Comparison of ENCODE assay signal across 17 mouse cellular contexts in genomic region chr13:20124965-20125364, GRCm38 (mm10). TPM values are rescaled to one million over a fixed set of nuclear protein-coding genes. Genes with fewer than 3 reads are reported as not detected.
DNase-seq lines count a peak whose midpoint lies in the region; ATAC-seq and TF ChIP-seq lines count a peak whose summit lies in the region.
"Had no signal": no experiment of that assay in that cellular context is flagged by ENCODE, and none has a peak within 500 bp of the region (broad histone marks: within the 10 kb centered on the region; RNA-seq: fewer than 3 reads in every experiment).

No protein-coding gene starts in this region.

- H3K27ac ChIP-seq in lung, embryonic 15.5 days: peak overlapping the region; percentile 67
- no peak overlapping the region for H3K27ac ChIP-seq in lung, postnatal 0 days (ENCODE audit: low read length)
- H3K27ac ChIP-seq in intestine, postnatal 0 days (ENCODE audit: low read depth, low read length): peak overlapping the region; percentile 51
- H3K27ac ChIP-seq in stomach, postnatal 0 days (replicated peaks): no peak overlapping the region
- H3K27ac ChIP-seq: heart, embryonic 13.5 days; hindbrain, embryonic 15.5 days; limb, embryonic 10.5 days had no signal

- no peak for ATAC-seq in lung, embryonic 15.5 days (ENCODE audit: borderline replicate concordance, extremely low read depth, low FRiP score, low TSS enrichment)
- ATAC-seq in lung, postnatal 0 days: no peak
- ATAC-seq in granulocyte monocyte progenitor cell, adult 5-6 weeks (replicated peaks; ENCODE audit: poor library complexity, severe bottlenecking): peak; percentile 13; the same call in 1 of the 2 replicates
- ATAC-seq in intestine, postnatal 0 days: peak; percentile 71
- ATAC-seq in stomach, postnatal 0 days (ENCODE audit: low FRiP score, low TSS enrichment): peak; percentile 66; the same call in 1 of the 2 replicates

- H3K9ac ChIP-seq in lung, embryonic 15.5 days: no peak overlapping the region
- H3K9ac ChIP-seq in lung, postnatal 0 days (replicated peaks; ENCODE audit: low read depth): no peak overlapping the region
- H3K9ac ChIP-seq in intestine, postnatal 0 days (ENCODE audit: low read depth, low read length): no peak overlapping the region
- no peak overlapping the region for H3K9ac ChIP-seq in stomach, postnatal 0 days (ENCODE audit: low read length)
- H3K9ac ChIP-seq: heart, embryonic 13.5 days; hindbrain, embryonic 15.5 days had no signal

- peak overlapping the region; percentile 10; the same call in 1 of the 2 replicates for H3K4me2 ChIP-seq in lung, embryonic 15.5 days
- H3K4me2 ChIP-seq in lung, postnatal 0 days (replicated peaks; ENCODE audit: low read depth, low read length): no peak overlapping the region
- peak overlapping the region; percentile 55 for H3K4me2 ChIP-seq in intestine, postnatal 0 days (replicated peaks; ENCODE audit: low read depth)
- H3K4me2 ChIP-seq in stomach, postnatal 0 days (replicated peaks; ENCODE audit: low read depth): peak overlapping the region; percentile 34
- H3K4me2 ChIP-seq: heart, embryonic 13.5 days; hindbrain, embryonic 15.5 days had no signal

- no peaks in the 10 kb centered on the region for H3K27me3 ChIP-seq in lung, embryonic 15.5 days
- no peaks in the 10 kb centered on the region for H3K27me3 ChIP-seq in lung, postnatal 0 days (replicated peaks; ENCODE audit: insufficient read depth, low read length)
- H3K27me3 ChIP-seq in intestine, postnatal 0 days (replicated peaks; ENCODE audit: control insufficient read depth, insufficient read depth, low read length): no peaks in the 10 kb centered on the region
- no peaks in the 10 kb centered on the region for H3K27me3 ChIP-seq in stomach, postnatal 0 days (ENCODE audit: control insufficient read depth, insufficient read depth, low read length)
- H3K27me3 ChIP-seq: heart, embryonic 13.5 days; hindbrain, embryonic 15.5 days had no signal

- peaks cover 64% of the 10 kb centered on the region for H3K4me1 ChIP-seq in lung, embryonic 15.5 days
- peaks cover 5% of the 10 kb centered on the region; the same call in 1 of the 2 replicates for H3K4me1 ChIP-seq in lung, postnatal 0 days (ENCODE audit: insufficient read depth, low read depth, low read length)
- H3K4me1 ChIP-seq in intestine, postnatal 0 days (replicated peaks; ENCODE audit: control insufficient read depth, insufficient read depth, low read length): peaks cover 13% of the 10 kb centered on the region
- H3K4me1 ChIP-seq in stomach, postnatal 0 days (replicated peaks; ENCODE audit: control insufficient read depth, insufficient read depth): no peaks in the 10 kb centered on the region
- H3K4me1 ChIP-seq: hindbrain, embryonic 15.5 days had no signal

- no peak for TF ChIP-seq CTCF in lung, postnatal 0 days (IDR thresholded peaks at IDR 0.05)
- no peak for TF ChIP-seq CTCF in intestine, postnatal 0 days (IDR thresholded peaks at IDR 0.05; ENCODE audit: low read depth)
- TF ChIP-seq CTCF in stomach, postnatal 0 days (IDR thresholded peaks at IDR 0.05; ENCODE audit: low read depth): no peak

- TF ChIP-seq EP300 in lung, postnatal 0 days (IDR thresholded peaks at IDR 0.05): no peak
- TF ChIP-seq EP300 in stomach, postnatal 0 days (optimal IDR thresholded peaks at IDR 0.05): no peak

- no peaks in the 10 kb centered on the region for H3K36me3 ChIP-seq in lung, embryonic 15.5 days
- no peaks in the 10 kb centered on the region for H3K36me3 ChIP-seq in lung, postnatal 0 days (ENCODE audit: insufficient read depth, low read length)
- no peaks in the 10 kb centered on the region for H3K36me3 ChIP-seq in intestine, postnatal 0 days (ENCODE audit: control insufficient read depth, insufficient read depth)
- H3K36me3 ChIP-seq in stomach, postnatal 0 days (ENCODE audit: control insufficient read depth, insufficient read depth, low read length): no peaks in the 10 kb centered on the region
- H3K36me3 ChIP-seq: heart, embryonic 13.5 days; hindbrain, embryonic 15.5 days; limb, embryonic 10.5 days had no signal

- H3K4me3 ChIP-seq in lung, embryonic 15.5 days: no peak overlapping the region
- no peak overlapping the region for H3K4me3 ChIP-seq in lung, postnatal 0 days (ENCODE audit: low read depth, low read length)
- peak overlapping the region; percentile 14; the same call in 1 of the 2 replicates for H3K4me3 ChIP-seq in intestine, postnatal 0 days (ENCODE audit: low read depth, low read length)
- no peak overlapping the region for H3K4me3 ChIP-seq in stomach, postnatal 0 days (ENCODE audit: low read depth, low read length)
- H3K4me3 ChIP-seq: heart, embryonic 13.5 days; hindbrain, embryonic 15.5 days; limb, embryonic 10.5 days; megakaryocyte, embryonic 14.5 days had no signal

- WGBS in lung, embryonic 15.5 days: 45% methylated on average over 7 of the region's 7 CpGs
- WGBS in lung, postnatal 0 days: 50% methylated on average over 7 of the region's 7 CpGs
- WGBS in intestine, postnatal 0 days: 30% methylated on average over 7 of the region's 7 CpGs
- WGBS in stomach, postnatal 0 days: 52% methylated on average over 7 of the region's 7 CpGs

- H3K9me3 ChIP-seq in lung, embryonic 15.5 days: no peaks in the 10 kb centered on the region
- no peaks in the 10 kb centered on the region for H3K9me3 ChIP-seq in lung, postnatal 0 days (ENCODE audit: low read length)
- no peaks in the 10 kb centered on the region for H3K9me3 ChIP-seq in intestine, postnatal 0 days (ENCODE audit: control insufficient read depth)
- H3K9me3 ChIP-seq in stomach, postnatal 0 days (ENCODE audit: control insufficient read depth, low read length): no peaks in the 10 kb centered on the region
- H3K9me3 ChIP-seq: heart, embryonic 13.5 days; hindbrain, embryonic 15.5 days; limb, embryonic 10.5 days; megakaryocyte, embryonic 14.5 days had no signal

- no peak for DNase-seq in lung, postnatal 0 days (ENCODE audit: low spot score)
- no peak for DNase-seq in stomach, postnatal 0 days (ENCODE audit: low spot score)
- no peak for DNase-seq in left cerebral cortex, adult 18-20 months (ENCODE audit: low spot score in 2 of 2)
- no peak for DNase-seq in left cerebral cortex, adult 11 months (ENCODE audit: low spot score)
- DNase-seq: cerebellum, postnatal 14 days; heart, postnatal 36 days; kidney, adult 8-10 months; kidney, postnatal 36 days; layer of hippocampus, postnatal 36 days; thymus, adult 2 months had no signal

RNA-seq across cellular contexts. Expression of gene Elmo1, which starts 34.6 kb away (rescaled TPM):
- polyA plus RNA-seq in lung, embryonic 15.5 days (2015; fragmentation: Nextera tagmentation; extraction: Ambion mirVana): 32.8 and 37.1 TPM in 2 replicates
- polyA plus RNA-seq in lung, postnatal 0 days (2015; fragmentation: Nextera tagmentation; extraction: Ambion mirVana): 20.8 and 21.9 TPM in 2 replicates
- total RNA-seq in granulocyte monocyte progenitor cell, adult 5-6 weeks (2014; fragmentation: Nextera tagmentation): 98.4 and 131 TPM in 2 replicates
- total RNA-seq in granulocyte monocyte progenitor cell, adult 5-6 weeks (2017): 62.1 and 64.0 TPM in 2 replicates
- 8.2 and 8.6 TPM in 2 replicates for polyA plus RNA-seq in intestine, postnatal 0 days (2015; fragmentation: Nextera tagmentation; extraction: Ambion mirVana)
- 4.9 and 5.0 TPM in 2 replicates for polyA plus RNA-seq in stomach, postnatal 0 days (2015; fragmentation: Nextera tagmentation; extraction: Ambion mirVana)
- total RNA-seq in left cerebral cortex, adult 18-20 months (2021): 10 to 100 TPM; 64.7 to 66.4 TPM

Comparison
In these comparisons a context has a peak if more than half of its experiments do, and no peak if none do; other contexts are left out.
1. H3K27ac ChIP-seq: peak in lung, embryonic 15.5 days (single experiment) and intestine, postnatal 0 days (single experiment); none in lung, postnatal 0 days (single experiment) and stomach, postnatal 0 days (single experiment).
2. ATAC-seq: peak in granulocyte monocyte progenitor cell, adult 5-6 weeks (single experiment), intestine, postnatal 0 days (single experiment) and stomach, postnatal 0 days (single experiment); none in lung, embryonic 15.5 days (single experiment) and lung, postnatal 0 days (single experiment).